Mouse (Mus musculus) CD4-positive naive resting alpha-beta T cell, adult 57 days (primary cell): ENCODE measurements around the gene Bhlhe23. TPM values are rescaled to one million over a fixed set of nuclear protein-coding genes. Genes with fewer than 3 reads are reported as not detected.

Source experiments
- total RNA-seq: library from RNA; stranded (reverse); gene quantifications from one replicate; pipeline ENCODE4 v1.2.4, GENCODE M21; 2023

Bhlhe23 gene
- not detected for total RNA-seq

GRCm38 (mm10) chr2:180776793-180777192 is at the start of gene Bhlhe23:
Gene Bhlhe23 (minus strand): TSS chr2:180776900.

GRCm38 (mm10) chr2:180724585-180725413 is 51.9 kb downstream of the Bhlhe23 start, which contains the start of gene Slc17a9:
Gene Slc17a9 (plus strand): TSS chr2:180725263.

Other genes with a start within 250 kb of the Bhlhe23 start
- gene Mrgbp, start 195.6 kb downstream of the Bhlhe23 start, total RNA-seq: 48.3 TPM
- 84.7 TPM for gene Ogfr, start 187.7 kb downstream of the Bhlhe23 start, total RNA-seq
- gene Col9a3, start 179.1 kb downstream of the Bhlhe23 start, total RNA-seq: 4.4 TPM
- gene Tcfl5, start 134.2 kb downstream of the Bhlhe23 start, total RNA-seq: 0.30 TPM
- 90.3 TPM for gene Dido1, start 66.9 kb downstream of the Bhlhe23 start, total RNA-seq
- 53.0 TPM for gene Gid8, start 66.8 kb downstream of the Bhlhe23 start, total RNA-seq
- 86.5 TPM for gene Slc17a9, start 51.6 kb downstream of the Bhlhe23 start, total RNA-seq
- 87.9 TPM for gene Ythdf1, start 144.0 kb upstream of the Bhlhe23 start, total RNA-seq
- gene Birc7, start 152.1 kb upstream of the Bhlhe23 start, total RNA-seq: not detected
- 2.7 TPM for gene Nkain4, start 177.8 kb upstream of the Bhlhe23 start, total RNA-seq
- gene Arfgap1, start 190.3 kb upstream of the Bhlhe23 start, total RNA-seq: 82.4 TPM
- 3.0 TPM for gene Col20a1, start 209.6 kb upstream of the Bhlhe23 start, total RNA-seq